Mouse (Mus musculus) cerebellum, adult 9-10 months (tissue): ENCODE data around the gene Wdr46.

Experiments
- DNase-seq: peaks from one replicate; pipeline ENCODE4 v3.0.0; 2022

Gene Wdr46

GRCm38 (mm10) chr17:33911813-33912414 is 28.5 kb upstream of the Wdr46 start:
- DNase-seq, result peak; percentile 57

DNA sequence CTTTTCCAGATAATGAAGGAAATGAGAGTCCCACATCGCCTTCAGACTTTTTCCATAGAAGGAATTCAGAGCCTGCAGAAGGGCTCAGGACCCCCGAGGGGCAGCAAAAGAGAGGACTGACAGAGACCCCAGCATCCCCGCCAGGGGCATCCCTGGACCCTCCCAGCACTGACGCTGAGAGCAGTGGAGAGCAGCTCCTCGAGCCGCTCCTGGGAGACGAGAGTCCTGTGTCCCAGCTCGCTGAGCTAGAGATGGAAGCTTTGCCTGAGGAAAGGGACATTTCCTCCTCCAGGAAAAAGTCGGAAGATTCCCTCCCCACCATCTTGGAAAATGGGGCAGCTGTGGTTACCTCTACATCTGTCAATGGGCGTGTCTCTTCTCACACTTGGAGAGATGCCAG is 27.2 kb upstream of the Wdr46 start:
- DNase-seq, result peak; percentile 46

- peak; percentile 55 for DNase-seq
Observed at GRCm38 (mm10) chr17:33913905-33914304, 26.6 kb upstream of the Wdr46 start.

GRCm38 (mm10) chr17:33914969-33915391 is 25.5 kb upstream of the Wdr46 start:
- peak; percentile 68 for DNase-seq

DNA sequence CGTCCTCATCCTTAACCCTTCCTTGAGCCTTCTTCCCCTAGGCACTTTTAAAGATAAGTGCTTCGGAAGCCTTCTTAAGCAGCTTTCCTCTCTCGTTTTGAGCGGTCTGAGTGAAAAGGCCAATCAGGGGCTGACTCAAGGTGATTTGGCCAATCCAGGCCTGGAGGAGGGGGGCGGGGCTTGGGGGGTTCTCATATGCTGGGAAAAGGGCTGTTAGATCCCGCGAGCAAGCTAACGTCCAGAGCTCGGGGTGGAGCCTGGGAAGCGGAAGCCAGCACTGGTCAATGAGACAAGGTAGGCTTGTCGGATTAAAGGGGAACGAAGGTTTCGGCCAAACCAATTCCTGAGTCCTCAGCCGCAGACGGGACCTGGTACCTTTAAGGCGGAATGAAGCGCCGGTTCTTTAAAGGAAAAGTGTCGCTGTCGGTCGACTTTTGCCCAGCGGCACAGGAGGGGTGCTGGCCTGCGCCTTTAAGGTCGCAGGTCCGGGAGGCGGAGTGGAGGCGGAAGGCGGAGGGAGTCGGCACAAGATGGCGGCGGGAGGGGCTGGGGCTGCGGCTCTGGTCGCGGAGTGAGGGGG is 24.7 kb upstream of the Wdr46 start, which contains the start of the genes Tapbp and Zbtb22:
TSS of gene Tapbp (plus strand) at position 229 of the 580 bp plus-strand sequence.
TSS of gene Zbtb22 (plus strand) at position 234 of the 580 bp plus-strand sequence.
- peak; percentile 99 for DNase-seq

DNA sequence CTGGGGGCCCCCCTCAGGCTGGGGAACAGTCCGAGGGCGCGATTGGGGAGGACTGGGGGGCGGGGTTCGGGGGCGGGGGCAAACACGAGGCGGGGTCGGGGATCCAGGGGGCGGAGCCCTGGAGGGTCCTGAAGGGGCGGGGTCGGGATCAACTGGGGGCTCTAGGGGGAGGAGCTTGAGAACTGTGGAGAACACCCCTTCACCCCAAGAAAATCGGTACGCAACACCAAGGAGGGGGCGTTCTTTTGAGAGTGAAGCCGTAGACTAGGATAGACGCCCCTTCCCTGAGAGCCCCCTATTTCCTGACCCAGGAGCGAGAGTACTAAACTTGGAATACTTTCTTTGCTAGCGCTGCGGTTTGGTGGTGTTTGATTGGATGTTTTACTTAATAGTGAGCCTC is 24.2 kb upstream of the Wdr46 start:
- DNase-seq, result peak; percentile 79

- DNase-seq, result peak; percentile 66
Observed at GRCm38 (mm10) chr17:33916847-33917655, 23.4 kb upstream of the Wdr46 start.

DNA sequence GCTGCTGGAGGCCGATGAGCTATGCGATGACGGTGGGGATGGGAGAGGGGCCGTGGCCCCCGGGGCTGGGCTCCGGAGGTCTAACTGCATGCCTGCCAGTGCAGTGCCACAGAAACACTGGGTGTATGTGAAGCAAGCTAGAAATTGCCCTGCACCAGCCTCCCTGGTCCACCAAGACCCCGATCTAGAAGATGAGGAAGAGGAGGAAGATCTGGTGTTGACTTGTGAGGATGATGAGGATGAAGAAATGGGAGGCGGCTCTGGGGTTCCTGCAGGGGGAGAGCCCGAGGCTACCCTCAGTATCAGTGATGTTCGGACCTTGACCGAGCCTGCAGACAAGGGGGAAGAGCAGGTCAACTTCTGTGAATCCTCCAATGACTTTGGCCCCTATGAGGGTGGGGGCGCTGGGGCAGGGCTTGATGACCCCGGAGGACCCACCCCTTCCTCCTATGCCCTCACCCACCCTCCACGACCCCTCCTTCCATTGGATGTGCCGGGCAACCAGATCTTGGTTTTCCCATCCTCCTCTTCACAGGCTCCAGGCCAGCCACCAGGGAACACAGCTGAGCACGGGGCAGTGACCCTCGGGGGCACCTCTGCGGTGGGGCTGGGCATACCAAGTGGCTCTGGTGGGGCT is 22.7 kb upstream of the Wdr46 start:
- DNase-seq, result peak; percentile 64

DNA sequence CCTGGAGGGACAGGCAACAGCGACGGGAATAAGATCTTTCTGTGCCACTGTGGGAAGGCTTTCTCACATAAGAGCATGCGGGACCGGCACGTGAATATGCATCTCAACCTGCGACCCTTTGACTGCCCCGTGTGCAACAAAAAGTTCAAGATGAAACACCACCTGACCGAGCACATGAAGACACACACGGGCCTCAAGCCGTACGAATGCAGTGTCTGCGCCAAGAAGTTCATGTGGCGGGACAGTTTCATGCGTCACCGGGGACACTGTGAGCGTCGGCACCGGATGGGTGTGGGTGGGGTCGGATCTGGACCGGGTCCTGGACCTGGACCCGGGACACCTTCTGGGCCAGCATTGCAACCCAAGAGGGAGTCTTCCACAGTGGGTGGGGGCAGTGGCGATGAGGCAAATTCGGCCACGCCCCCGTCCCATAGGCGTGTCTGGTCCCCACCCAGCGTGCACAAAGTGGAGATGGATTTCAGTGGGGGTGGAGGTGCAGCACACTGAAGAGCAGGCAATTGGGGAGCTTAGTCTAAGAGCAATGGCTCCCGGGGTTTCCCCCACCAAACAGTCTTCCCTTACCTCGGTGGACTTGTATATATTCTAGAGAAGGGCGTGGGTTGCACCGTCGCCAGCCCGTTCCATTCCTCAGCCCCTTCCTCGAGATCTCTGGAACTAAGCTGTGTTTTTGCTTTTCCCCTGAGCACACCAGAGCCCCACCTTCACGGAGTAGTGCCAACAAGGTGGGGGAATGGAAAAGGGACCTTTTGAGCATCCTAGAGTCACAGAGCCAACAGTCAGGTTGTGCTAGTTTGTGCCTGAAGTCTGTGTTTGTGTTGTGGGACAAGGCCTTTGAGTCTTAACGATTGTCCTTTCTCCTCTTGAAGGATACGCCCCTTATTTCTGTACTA is 21.9 kb upstream of the Wdr46 start:
- DNase-seq, result peak; percentile 65

GRCm38 (mm10) chr17:33919351-33920281 is 20.8 kb upstream of the Wdr46 start:
- peak; percentile 80 for DNase-seq

DNA sequence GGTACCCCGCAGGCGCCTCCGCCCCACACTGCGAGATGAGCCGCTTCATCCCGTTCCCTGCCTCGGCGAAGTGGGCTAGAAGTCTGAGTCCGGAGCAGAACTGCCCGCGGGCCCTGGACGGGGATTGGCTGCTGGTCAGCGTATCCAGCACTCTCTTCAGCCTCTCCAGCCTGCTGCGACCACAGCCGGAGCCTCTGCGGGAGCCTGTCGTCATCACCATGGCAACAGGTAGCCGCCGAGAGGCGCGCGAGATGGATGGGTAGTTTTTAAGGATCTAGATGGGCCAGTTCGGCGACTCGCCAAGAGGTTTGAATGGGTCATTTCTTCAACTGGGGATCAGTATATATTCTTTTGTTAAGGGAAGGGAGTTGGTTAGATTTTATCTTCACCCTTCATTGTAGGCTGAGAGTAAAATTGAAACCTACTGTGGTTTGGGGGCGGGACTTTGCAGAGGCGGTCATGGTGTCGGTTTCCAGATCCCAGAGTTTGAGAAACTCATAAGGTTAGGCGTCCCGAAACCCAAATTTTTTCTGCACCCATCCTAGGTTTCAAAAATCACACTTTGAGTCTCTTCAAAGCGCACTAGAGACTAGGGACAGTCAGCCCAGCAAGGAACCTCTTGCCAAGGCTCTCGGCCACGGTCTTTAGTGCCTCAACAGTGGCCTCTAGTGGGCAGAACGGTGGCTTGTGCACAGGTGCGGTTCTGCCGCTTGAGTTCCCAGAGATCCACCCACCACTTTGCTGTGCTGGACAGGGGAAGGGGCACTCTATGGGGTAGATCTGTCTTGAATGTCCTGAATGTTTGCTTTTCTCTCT is 20.0 kb upstream of the Wdr46 start:
- peak; percentile 90 for DNase-seq

GRCm38 (mm10) chr17:33921361-33921760 is 19.1 kb upstream of the Wdr46 start:
- DNase-seq, result peak; percentile 39

DNA sequence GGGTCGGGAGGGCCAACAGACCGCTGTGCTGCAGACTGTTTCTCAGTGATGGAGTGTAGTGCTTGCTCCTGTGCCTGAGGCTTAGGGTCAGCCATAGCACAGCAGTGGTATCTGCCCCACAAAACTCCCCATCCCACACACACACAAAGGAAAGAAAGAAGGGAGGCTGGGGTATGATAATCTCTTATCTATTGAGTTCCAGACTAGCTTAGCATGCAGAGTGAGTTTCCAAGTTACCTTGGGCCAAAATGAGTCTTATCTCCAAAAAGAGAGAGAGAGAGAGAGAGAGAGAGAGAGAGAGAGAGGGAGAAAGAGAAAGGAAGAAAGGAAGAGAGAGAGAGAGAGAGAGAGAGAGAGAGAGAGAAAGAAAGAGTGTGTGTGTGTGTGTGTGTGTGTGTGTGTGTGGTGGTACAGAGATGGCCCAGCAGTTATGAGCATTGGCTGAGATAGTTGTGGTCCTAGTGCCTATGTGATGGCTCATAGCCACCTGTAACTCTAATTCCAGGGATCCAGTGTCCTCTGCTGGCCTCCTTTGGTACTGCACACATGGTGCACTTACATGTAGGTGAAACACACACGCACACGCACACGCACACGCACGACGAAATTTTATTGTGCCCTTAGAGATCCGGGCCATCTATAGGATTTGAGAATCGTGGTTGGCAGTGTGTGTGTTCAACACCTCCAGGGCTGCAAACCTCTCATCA is 15.7 kb upstream of the Wdr46 start:
- DNase-seq, result no peak

DNA sequence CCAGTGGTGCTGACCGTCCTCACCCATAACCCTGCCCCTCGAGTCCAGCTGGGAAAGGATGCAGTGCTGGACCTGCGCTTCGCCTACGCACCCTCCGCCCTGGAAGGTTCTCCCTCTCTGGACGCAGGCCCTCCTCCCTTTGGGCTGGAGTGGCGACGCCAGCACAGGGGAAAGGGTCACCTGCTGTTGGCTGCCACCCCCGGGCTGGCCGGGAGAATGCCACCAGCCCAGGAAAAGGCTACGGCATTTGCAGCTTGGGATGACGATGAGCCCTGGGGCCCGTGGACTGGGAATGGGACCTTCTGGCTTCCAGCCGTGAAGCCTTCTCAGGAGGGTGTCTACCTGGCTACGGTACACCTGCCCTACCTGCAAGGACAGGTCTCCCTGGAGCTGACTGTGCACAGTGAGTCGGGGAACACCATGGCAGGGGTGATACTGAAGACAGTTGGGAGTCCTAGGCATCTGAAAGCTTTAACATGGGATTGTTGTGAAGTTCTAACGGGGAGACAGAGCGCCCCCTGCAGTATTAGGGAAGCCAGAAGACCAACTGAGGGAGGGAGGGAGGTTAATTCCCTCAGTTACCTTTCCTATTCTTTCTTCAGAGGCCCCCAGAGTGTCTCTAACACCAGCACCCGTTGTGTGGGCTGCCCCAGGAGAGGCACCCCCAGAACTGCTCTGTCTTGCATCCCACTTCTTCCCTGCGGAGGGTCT is 14.9 kb upstream of the Wdr46 start:
- DNase-seq, result no peak

DNA sequence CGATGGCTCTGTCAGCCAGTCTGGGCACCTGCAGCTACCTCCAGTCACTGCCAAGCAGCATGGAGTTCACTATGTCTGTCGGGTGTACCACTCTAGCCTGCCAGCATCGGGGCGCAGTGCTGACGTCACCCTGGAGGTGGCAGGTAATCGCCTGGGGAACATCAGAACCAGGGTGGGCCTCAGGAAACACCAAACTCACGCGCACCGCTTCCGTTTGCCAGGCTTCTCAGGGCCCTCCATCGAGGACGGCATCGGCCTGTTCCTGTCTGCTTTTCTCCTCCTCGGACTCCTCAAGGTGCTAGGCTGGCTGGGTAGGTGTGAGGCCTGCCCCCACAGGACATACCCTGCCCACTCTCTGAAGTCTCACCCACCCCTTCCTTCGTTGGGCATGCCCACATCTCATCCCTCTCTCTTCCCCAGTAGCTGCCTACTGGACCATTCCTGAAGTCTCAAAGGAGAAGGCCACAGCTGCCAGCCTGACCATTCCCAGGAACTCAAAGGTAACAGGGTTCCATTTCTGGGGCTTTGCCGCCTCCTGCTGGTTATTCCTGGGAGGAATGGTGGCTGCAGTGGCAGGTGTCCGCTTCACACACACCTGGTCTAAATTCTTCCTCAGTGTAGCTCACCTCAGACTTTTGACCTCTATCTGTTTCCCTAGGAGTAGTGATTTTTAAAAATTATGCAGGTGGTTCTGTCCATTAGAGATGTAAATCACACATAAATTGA is 14.1 kb upstream of the Wdr46 start:
- DNase-seq, result no peak

GRCm38 (mm10) chr17:33928251-33928947 is 12.1 kb upstream of the Wdr46 start:
- DNase-seq, result no peak
